Mouse (Mus musculus): ENCODE measurements around the gene Kri1. TPM values are rescaled to one million over a fixed set of nuclear protein-coding genes. Genes with fewer than 3 reads are reported as not detected.
"Not testable (repeated sequence)": the region's sequence is repeated elsewhere in the genome, so short reads cannot be mapped to it uniquely, and the experiment has no call there.

Kri1 gene
- polyA plus RNA-seq, 1 experiment from 2014 or later: 11.1 TPM

- H3K36me3 ChIP-seq: peaks cover 36% of the 10 kb centered on the region
- no peak overlapping the region for H3K4me3 ChIP-seq (replicated peaks)
- peaks cover 18% of the 10 kb centered on the region for H3K4me1 ChIP-seq (replicated peaks)
- no peaks in the 10 kb centered on the region for H3K9me3 ChIP-seq
- WGBS: 63% methylated on average over 3 of the region's 3 CpGs
- H3K4me2 ChIP-seq (replicated peaks): no peak overlapping the region
- H3K27me3 ChIP-seq (replicated peaks): no peaks in the 10 kb centered on the region
- no peak for ATAC-seq
- H3K9ac ChIP-seq: no peak overlapping the region
- no peak overlapping the region for H3K27ac ChIP-seq
Measured at GRCm38 (mm10) chr9:21283994-21284393, 3.8 kb downstream of the Kri1 start.

- Histone ChIP-seq H3K4me2 (replicated peaks) (no peak overlapping the region), H3K9ac (no peak overlapping the region), H3K4me1 (replicated peaks) (peaks cover 14% of the 10 kb centered on the region), H3K9me3 (no peaks in the 10 kb centered on the region), H3K4me3 (replicated peaks) (no peak overlapping the region), H3K27ac (no peak overlapping the region), H3K27me3 (replicated peaks) (no peaks in the 10 kb centered on the region), H3K36me3 (peaks cover 40% of the 10 kb centered on the region)
- no peak for ATAC-seq
- WGBS: 85% methylated on average over 5 of the region's 5 CpGs
Measured at GRCm38 (mm10) chr9:21283591-21283990, 4.2 kb downstream of the Kri1 start.

GRCm38 (mm10) chr9:21277776-21278175 lies 10.0 kb downstream of the Kri1 start:
- no peak for ATAC-seq
- Histone ChIP-seq H3K4me3 (replicated peaks) (no peak overlapping the region), H3K9me3 (no peaks in the 10 kb centered on the region), H3K27ac (no peak overlapping the region), H3K9ac (no peak overlapping the region), H3K4me1 (replicated peaks) (no peaks in the 10 kb centered on the region), H3K4me2 (replicated peaks) (no peak overlapping the region), H3K27me3 (replicated peaks) (no peaks in the 10 kb centered on the region), H3K36me3 (peaks cover 72% of the 10 kb centered on the region)
- 95% methylated on average over 5 of the region's 5 CpGs for WGBS

GRCm38 (mm10) chr9:21276307-21276706 lies 11.5 kb downstream of the Kri1 start:
- Histone ChIP-seq H3K27ac (no peak overlapping the region), H3K36me3 (peaks cover 76% of the 10 kb centered on the region), H3K27me3 (replicated peaks) (no peaks in the 10 kb centered on the region), H3K9ac (no peak overlapping the region), H3K9me3 (no peaks in the 10 kb centered on the region), H3K4me1 (replicated peaks) (no peaks in the 10 kb centered on the region), H3K4me3 (replicated peaks) (no peak overlapping the region), H3K4me2 (replicated peaks) (no peak overlapping the region)
- ATAC-seq: no peak
- WGBS: 86% methylated on average over 8 of the region's 8 CpGs

GRCm38 (mm10) chr9:21275727-21276126 lies 12.0 kb downstream of the Kri1 start:
- H3K9me3 ChIP-seq: no peaks in the 10 kb centered on the region
- ATAC-seq: no peak
- H3K27me3 ChIP-seq (replicated peaks): no peaks in the 10 kb centered on the region
- H3K4me2 ChIP-seq (replicated peaks): no peak overlapping the region
- 88% methylated on average over 12 of the region's 12 CpGs for WGBS
- no peak overlapping the region for H3K9ac ChIP-seq
- no peak overlapping the region for H3K4me3 ChIP-seq (replicated peaks)
- H3K36me3 ChIP-seq: peaks cover 76% of the 10 kb centered on the region
- H3K27ac ChIP-seq: no peak overlapping the region
- H3K4me1 ChIP-seq (replicated peaks): no peaks in the 10 kb centered on the region

GRCm38 (mm10) chr9:21275013-21275710 lies 12.6 kb downstream of the Kri1 start:
- no peak for ATAC-seq
- Histone ChIP-seq H3K36me3 (peaks cover 78% of the 10 kb centered on the region), H3K9ac (no peak overlapping the region), H3K9me3 (no peaks in the 10 kb centered on the region), H3K4me3 (replicated peaks) (no peak overlapping the region), H3K4me2 (replicated peaks) (no peak overlapping the region), H3K27ac (no peak overlapping the region), H3K27me3 (replicated peaks) (no peaks in the 10 kb centered on the region), H3K4me1 (replicated peaks) (no peaks in the 10 kb centered on the region)
- whole genome bisulfite sequencing: 83% methylated on average over 7 of the region's 7 CpGs

GRCm38 (mm10) chr9:21274336-21274735 lies 13.4 kb downstream of the Kri1 start:
- no peak for ATAC-seq
- WGBS: 86% methylated on average over 3 of the region's 3 CpGs
- Histone ChIP-seq H3K4me1 (replicated peaks) (no peaks in the 10 kb centered on the region), H3K4me3 (replicated peaks) (no peak overlapping the region), H3K9me3 (no peaks in the 10 kb centered on the region), H3K27me3 (replicated peaks) (no peaks in the 10 kb centered on the region), H3K9ac (no peak overlapping the region), H3K27ac (no peak overlapping the region), H3K36me3 (peaks cover 77% of the 10 kb centered on the region), H3K4me2 (replicated peaks) (no peak overlapping the region)

- H3K9ac ChIP-seq: no peak overlapping the region
- peaks cover 70% of the 10 kb centered on the region for H3K36me3 ChIP-seq
- H3K4me2 ChIP-seq (replicated peaks): no peak overlapping the region
- no peaks in the 10 kb centered on the region for H3K9me3 ChIP-seq
- H3K27ac ChIP-seq: no peak overlapping the region
- H3K4me1 ChIP-seq (replicated peaks): no peaks in the 10 kb centered on the region
- H3K27me3 ChIP-seq (replicated peaks): no peaks in the 10 kb centered on the region
- ATAC-seq: no peak
- H3K4me3 ChIP-seq (replicated peaks): no peak overlapping the region
- 72% methylated on average over 7 of the region's 7 CpGs for WGBS
Measured at GRCm38 (mm10) chr9:21273520-21274228, 14.1 kb downstream of the Kri1 start.

GRCm38 (mm10) chr9:21273094-21273493 lies 14.7 kb downstream of the Kri1 start:
- H3K27me3 ChIP-seq (replicated peaks): no peaks in the 10 kb centered on the region
- no peaks in the 10 kb centered on the region for H3K9me3 ChIP-seq
- H3K27ac ChIP-seq: no peak overlapping the region
- no peaks in the 10 kb centered on the region for H3K4me1 ChIP-seq (replicated peaks)
- WGBS: 78% methylated on average over 8 of the region's 8 CpGs
- no peak for ATAC-seq
- H3K36me3 ChIP-seq: peaks cover 72% of the 10 kb centered on the region
- H3K9ac ChIP-seq: no peak overlapping the region
- H3K4me3 ChIP-seq (replicated peaks): no peak overlapping the region
- H3K4me2 ChIP-seq (replicated peaks): no peak overlapping the region

GRCm38 (mm10) chr9:21272391-21272790 lies 15.4 kb downstream of the Kri1 start:
- H3K4me3 ChIP-seq (replicated peaks): no peak overlapping the region
- H3K27me3 ChIP-seq (replicated peaks): no peaks in the 10 kb centered on the region
- H3K27ac ChIP-seq: no peak overlapping the region
- peaks cover 68% of the 10 kb centered on the region for H3K36me3 ChIP-seq
- no peaks in the 10 kb centered on the region for H3K4me1 ChIP-seq (replicated peaks)
- 87% methylated on average over 9 of the region's 9 CpGs for WGBS
- H3K9ac ChIP-seq: no peak overlapping the region
- ATAC-seq: no peak
- no peak overlapping the region for H3K4me2 ChIP-seq (replicated peaks)
- no peaks in the 10 kb centered on the region for H3K9me3 ChIP-seq

- not testable (repeated sequence) for H3K4me2 ChIP-seq (replicated peaks); H3K9me3 ChIP-seq; H3K4me3 ChIP-seq (replicated peaks); ATAC-seq; H3K27ac ChIP-seq; H3K9ac ChIP-seq; H3K27me3 ChIP-seq (replicated peaks)
- 86% methylated on average over 5 of the region's 5 CpGs for WGBS
- peaks cover 14% of the 10 kb centered on the region for H3K4me1 ChIP-seq (replicated peaks)
- H3K36me3 ChIP-seq: peaks cover 57% of the 10 kb centered on the region
Measured at GRCm38 (mm10) chr9:21269590-21269989, 18.2 kb downstream of the Kri1 start.

GRCm38 (mm10) chr9:21268305-21268704 lies 19.5 kb downstream of the Kri1 start:
- WGBS: 92% methylated on average over 16 of the region's 16 CpGs
- no peak overlapping the region for H3K4me3 ChIP-seq (replicated peaks)
- H3K4me2 ChIP-seq (replicated peaks): no peak overlapping the region
- no peaks in the 10 kb centered on the region for H3K27me3 ChIP-seq (replicated peaks)
- ATAC-seq: no peak
- no peaks in the 10 kb centered on the region for H3K9me3 ChIP-seq
- H3K9ac ChIP-seq: no peak overlapping the region
- H3K27ac ChIP-seq: no peak overlapping the region
- H3K36me3 ChIP-seq: peaks cover 47% of the 10 kb centered on the region
- peaks cover 18% of the 10 kb centered on the region for H3K4me1 ChIP-seq (replicated peaks)

- Histone ChIP-seq H3K4me1 (replicated peaks) (peaks cover 18% of the 10 kb centered on the region), H3K4me2 (replicated peaks) (peak overlapping the region; percentile 73), H3K27ac (no peak overlapping the region), H3K36me3 (peaks cover 33% of the 10 kb centered on the region), H3K4me3 (replicated peaks) (peak overlapping the region; percentile 61; the same call in 1 of the 2 replicates), H3K9ac (peak overlapping the region; percentile 68; the same call in 1 of the 2 replicates), H3K9me3 (no peaks in the 10 kb centered on the region), H3K27me3 (replicated peaks) (no peaks in the 10 kb centered on the region)
- 86% methylated on average over 5 of the region's 5 CpGs for WGBS
- no peak for ATAC-seq
Measured at GRCm38 (mm10) chr9:21266889-21267288, 20.9 kb downstream of the Kri1 start.
